Mouse (Mus musculus) neural tube, embryonic 14.5 days (tissue): ENCODE measurements at regions not wholly inside any gene's neighbourhood (a gene's known extent, or its start where the extent isn't known, plus 50 kb on each side); places are given as distances from the start of the nearest gene placed in this dataset.
"Not testable (repeated sequence)": the region's sequence is repeated elsewhere in the genome, so short reads cannot be mapped to it uniquely, and the experiment has no call there.

Source experiments
- ATAC-seq: fragments of 200-750 bp; cut with Nextera tagmentation; 2 replicates; pipeline ENCODE4 v1.8.0; 2017; ENCODE audit warnings: low read depth, mild to moderate bottlenecking, moderate TSS enrichment, moderate library complexity
- H3K27ac ChIP-seq: fragments of 300-500 bp; sonication (generic); 2 replicates; pipeline ENCODE4 v1.5.1; 2014; ENCODE audit warnings: low read depth, mild to moderate bottlenecking, control low read depth, low read length, moderate library complexity, mixed read lengths
- H3K27me3 ChIP-seq: fragments of 300-500 bp; sonication (generic); 2 replicates; pipeline ENCODE4 v1.6.1; 2014; ENCODE audit warnings: low read length; ENCODE audit not compliant: control insufficient read depth, insufficient read depth
- H3K36me3 ChIP-seq: fragments of 300-500 bp; sonication (generic); 2 replicates; pipeline ENCODE4 v1.6.1; 2014; ENCODE audit warnings: low read length, mixed read lengths; ENCODE audit not compliant: control insufficient read depth, insufficient read depth
- H3K4me1 ChIP-seq: fragments of 300-500 bp; sonication (generic); 2 replicates; pipeline ENCODE4 v1.6.1; 2014; ENCODE audit warnings: low read length; ENCODE audit not compliant: control insufficient read depth, insufficient read depth
- H3K4me2 ChIP-seq: fragments of 300-500 bp; sonication (generic); 2 replicates; pipeline ENCODE4 v1.6.1; 2014; ENCODE audit warnings: mild to moderate bottlenecking, low read depth, low read length, control low read depth
- H3K4me3 ChIP-seq: fragments of 300-500 bp; sonication (generic); 2 replicates; pipeline ENCODE4 v1.5.1; 2014; ENCODE audit warnings: low read depth, low read length, control low read depth, mixed read lengths
- H3K9ac ChIP-seq: fragments of 300-500 bp; sonication (generic); replicated peaks from 2 replicates; pipeline ENCODE4 v1.6.1; 2014; ENCODE audit warnings: low read depth, mild to moderate bottlenecking, control low read depth, low read length, mixed read lengths
- H3K9me3 ChIP-seq: fragments of 300-500 bp; sonication (generic); 2 replicates; pipeline ENCODE4 v1.6.1; 2016; ENCODE audit warnings: low read length; ENCODE audit not compliant: control insufficient read depth
- WGBS: fragments of 180-500 bp; shearing (Covaris S2); extraction: QIAGEN DNeasy Blood & Tissue Kit; methylation state at CpG from one replicate; pipeline ENCODE4 v1.1.7; 2014; 5-methylcytosine and 5-hydroxymethylcytosine counted together

DNA sequence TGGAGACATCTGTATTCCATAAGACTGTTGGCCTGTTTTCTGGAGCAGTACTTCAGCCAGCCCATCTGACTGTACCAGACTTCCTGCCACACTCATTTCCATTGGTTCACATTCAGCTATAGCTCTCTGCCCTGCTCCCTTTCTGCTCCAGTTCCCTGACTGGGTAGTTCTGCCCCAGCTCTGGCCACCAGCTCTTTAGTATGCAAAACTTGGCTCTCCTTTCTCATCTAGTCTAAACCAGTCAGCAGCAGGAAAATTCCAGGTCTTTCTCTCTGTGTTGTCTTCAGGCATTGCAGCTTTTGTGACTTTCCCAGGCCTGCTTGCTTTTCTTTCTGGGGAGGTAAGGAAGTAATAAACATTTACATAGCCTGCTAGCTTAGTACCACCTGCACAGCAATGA is 363.5 kb upstream of the Agtr1b start:
- Histone ChIP-seq H3K9ac (no peak overlapping the region), H3K27ac (no peak overlapping the region), H3K4me2 (no peak overlapping the region), H3K36me3 (no peaks in the 10 kb centered on the region), H3K27me3 (no peaks in the 10 kb centered on the region), H3K9me3 (no peaks in the 10 kb centered on the region), H3K4me3 (no peak overlapping the region), H3K4me1 (no peaks in the 10 kb centered on the region)
- ATAC-seq, result no peak

DNA sequence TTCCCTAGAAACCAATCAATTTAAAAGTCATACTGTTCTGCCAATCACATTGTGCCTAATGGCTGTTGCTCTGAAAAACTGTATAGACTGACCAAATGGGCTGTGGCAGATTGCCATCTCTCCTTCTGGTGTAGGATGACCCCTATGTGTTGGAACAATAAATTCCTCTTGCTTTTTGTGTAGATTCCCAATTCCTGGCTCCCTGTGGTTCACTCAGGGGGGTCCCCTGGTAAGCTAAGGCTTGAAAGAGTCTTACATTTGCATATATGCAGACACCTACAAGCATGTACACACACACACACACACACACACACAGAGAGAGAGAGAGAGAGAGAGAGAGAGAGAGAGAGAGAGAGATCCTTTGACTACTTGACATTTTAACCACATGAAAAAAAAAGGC is 362.8 kb upstream of the Agtr1b start:
- H3K4me1 ChIP-seq, H3K4me3 ChIP-seq, H3K36me3 ChIP-seq, H3K9ac ChIP-seq, H3K9me3 ChIP-seq, H3K4me2 ChIP-seq, H3K27ac ChIP-seq, ATAC-seq, H3K27me3 ChIP-seq: not testable (repeated sequence)

DNA sequence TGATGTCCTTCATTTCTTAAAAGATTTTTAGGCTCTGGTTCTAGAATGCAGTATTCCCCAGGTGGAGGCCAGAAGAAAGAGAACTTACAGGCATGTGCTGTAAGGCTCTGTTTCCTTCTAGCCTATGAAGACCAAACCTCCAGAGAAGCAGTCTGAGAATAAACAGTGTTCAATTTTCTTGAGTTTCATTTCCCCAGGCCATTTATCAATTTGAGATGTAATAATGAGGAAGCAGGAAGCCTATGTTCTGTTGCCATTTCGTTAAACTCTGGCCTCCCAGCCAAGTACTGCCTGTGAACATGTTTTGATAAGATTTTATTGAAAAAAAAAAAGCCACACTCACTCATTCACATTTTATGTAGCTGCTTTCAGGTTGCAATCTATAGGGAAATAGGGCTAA is 347.7 kb upstream of the Agtr1b start:
- H3K36me3 ChIP-seq, result no peaks in the 10 kb centered on the region
- H3K27me3 ChIP-seq, result no peaks in the 10 kb centered on the region
- H3K27ac ChIP-seq, result no peak overlapping the region
- no peak for ATAC-seq
- 57% methylated on average over 1 of the region's 1 CpGs for WGBS
- H3K4me2 ChIP-seq, result no peak overlapping the region
- H3K9me3 ChIP-seq, result no peaks in the 10 kb centered on the region
- no peaks in the 10 kb centered on the region for H3K4me1 ChIP-seq
- no peak overlapping the region for H3K9ac ChIP-seq
- H3K4me3 ChIP-seq, result no peak overlapping the region

DNA sequence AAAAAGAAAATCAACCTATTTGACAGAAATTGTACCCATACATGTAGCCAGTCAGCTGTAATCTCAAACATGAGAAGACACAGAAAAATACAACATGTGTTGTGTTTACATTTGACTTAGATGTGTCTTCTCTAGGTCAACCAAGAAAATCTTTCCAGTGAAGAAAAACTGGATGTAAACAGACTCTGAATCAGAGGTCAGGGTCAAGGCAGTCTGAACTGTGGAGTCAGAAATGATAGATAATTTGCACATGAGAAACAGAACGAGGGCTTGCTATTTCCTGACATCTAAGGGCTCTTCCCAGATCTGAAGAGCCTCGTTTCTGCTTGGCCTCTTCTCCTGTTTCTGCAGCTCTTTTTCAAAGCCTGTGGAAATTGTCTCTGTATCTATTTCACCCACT is 342.7 kb upstream of the Agtr1b start:
- H3K9ac ChIP-seq, result no peak overlapping the region
- H3K27me3 ChIP-seq, result no peaks in the 10 kb centered on the region
- WGBS, result 72% methylated on average over 2 of the region's 2 CpGs
- ATAC-seq, result no peak
- no peak overlapping the region for H3K27ac ChIP-seq
- no peak overlapping the region for H3K4me2 ChIP-seq
- H3K4me3 ChIP-seq, result no peak overlapping the region
- H3K9me3 ChIP-seq, result no peaks in the 10 kb centered on the region
- H3K36me3 ChIP-seq, result no peaks in the 10 kb centered on the region
- no peaks in the 10 kb centered on the region for H3K4me1 ChIP-seq

DNA sequence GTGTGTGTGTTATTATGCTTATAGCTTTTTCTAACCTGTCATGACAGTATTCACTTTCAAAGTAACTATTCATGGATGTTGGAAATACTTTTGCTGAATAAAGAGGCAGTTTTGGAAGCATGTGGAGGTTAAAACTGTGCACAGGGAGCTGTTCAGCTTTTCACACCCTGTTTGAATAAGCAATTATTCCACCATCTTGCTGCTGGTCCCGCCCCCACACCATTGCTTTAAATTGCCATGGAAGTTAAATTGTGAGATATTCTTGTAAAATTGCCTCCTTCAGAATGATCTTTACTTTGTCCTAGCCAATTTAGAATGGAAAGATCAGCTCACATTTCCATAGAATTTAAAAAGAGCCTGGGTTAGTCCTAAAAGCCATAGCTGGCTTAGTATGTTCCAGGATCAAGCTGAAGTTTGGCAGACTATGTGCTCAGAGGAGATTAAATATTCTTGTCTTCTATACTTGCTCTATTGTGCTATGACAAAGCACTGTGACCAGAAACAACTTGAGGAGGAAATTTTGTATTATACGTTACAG is 328.4 kb upstream of the Agtr1b start:
- ATAC-seq, result no peak
- Histone ChIP-seq H3K36me3 (no peaks in the 10 kb centered on the region), H3K4me1 (no peaks in the 10 kb centered on the region), H3K9ac (no peak overlapping the region), H3K9me3 (no peaks in the 10 kb centered on the region), H3K27me3 (no peaks in the 10 kb centered on the region), H3K4me2 (no peak overlapping the region), H3K27ac (no peak overlapping the region), H3K4me3 (no peak overlapping the region)
- WGBS, result 88% methylated on average over 2 of the region's 2 CpGs

DNA sequence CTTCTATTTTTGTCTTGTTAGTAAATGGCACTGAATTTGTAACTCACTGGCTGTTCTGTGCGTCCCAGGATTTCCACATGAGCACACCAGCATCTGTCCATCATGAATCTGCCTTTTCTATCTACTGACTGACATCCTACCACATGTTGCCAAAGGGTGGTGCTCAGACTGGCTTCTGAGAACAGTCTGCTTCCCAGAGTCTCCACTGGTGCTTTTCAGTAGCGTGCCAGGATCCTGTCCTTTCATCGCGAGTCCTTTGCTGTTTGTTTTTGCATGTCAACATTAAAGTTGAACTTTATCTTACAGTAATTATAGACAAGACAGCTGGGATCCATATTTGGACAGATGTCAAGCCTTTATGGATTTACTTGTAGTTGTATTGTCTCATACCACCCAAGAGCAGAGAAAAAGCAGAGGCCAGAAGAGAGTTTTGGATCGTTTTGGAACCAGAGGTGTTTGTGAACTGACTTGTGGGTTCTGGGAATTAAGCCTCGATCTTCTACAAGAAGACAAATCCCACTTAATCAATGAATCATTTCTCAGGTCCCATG is 314.0 kb upstream of the Agtr1b start:
- Histone ChIP-seq H3K4me1 (no peaks in the 10 kb centered on the region), H3K27ac (no peak overlapping the region), H3K27me3 (no peaks in the 10 kb centered on the region), H3K36me3 (no peaks in the 10 kb centered on the region), H3K4me3 (no peak overlapping the region), H3K9me3 (no peaks in the 10 kb centered on the region), H3K9ac (no peak overlapping the region), H3K4me2 (no peak overlapping the region)
- ATAC-seq, result no peak
- 84% methylated on average over 6 of the region's 6 CpGs for WGBS

DNA sequence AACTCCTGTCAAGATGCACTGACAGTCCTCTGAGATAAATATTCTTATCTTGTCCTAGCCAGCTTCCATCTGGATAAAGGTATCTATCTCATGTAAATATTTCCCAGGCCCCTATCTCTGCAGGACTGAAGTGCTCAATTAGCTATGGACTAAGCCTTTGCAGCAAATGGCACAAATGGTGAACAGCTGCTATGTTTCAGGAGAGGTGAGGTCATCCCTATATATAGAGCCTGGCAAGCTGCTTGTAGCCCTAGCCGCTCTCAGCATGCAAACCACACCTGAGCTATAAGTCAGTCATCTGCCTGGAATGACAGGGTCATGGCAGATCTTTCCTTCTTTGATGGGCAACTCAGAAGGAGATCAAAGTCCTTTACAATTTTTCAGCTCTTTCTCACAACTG is 294.9 kb upstream of the Agtr1b start:
- Histone ChIP-seq H3K27ac (no peak overlapping the region), H3K9me3 (no peaks in the 10 kb centered on the region), H3K36me3 (no peaks in the 10 kb centered on the region), H3K4me1 (no peaks in the 10 kb centered on the region), H3K4me3 (no peak overlapping the region), H3K9ac (no peak overlapping the region), H3K4me2 (no peak overlapping the region), H3K27me3 (no peaks in the 10 kb centered on the region)
- ATAC-seq, result no peak
- 73% methylated on average over 1 of the region's 1 CpGs for WGBS

DNA sequence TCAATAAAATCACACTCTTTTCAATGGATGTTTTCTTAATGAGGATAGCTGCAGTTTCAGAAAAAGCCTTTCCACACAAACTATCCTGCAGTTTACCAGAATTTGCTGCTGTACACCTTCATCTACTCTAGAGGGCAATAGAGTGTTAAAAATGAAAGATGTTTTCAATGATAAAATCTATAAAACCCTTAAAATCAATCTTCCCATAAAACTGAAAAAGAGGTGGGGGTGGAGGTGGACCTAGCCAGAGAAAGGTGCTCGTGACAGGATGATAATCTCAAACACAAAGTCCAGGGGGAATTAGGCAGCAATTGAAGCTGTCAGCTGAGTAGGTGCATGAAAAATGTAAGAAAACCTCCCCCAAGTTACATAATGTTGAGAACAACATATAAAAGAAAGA is 288.4 kb upstream of the Agtr1b start:
- Histone ChIP-seq H3K4me2 (no peak overlapping the region), H3K4me1 (no peaks in the 10 kb centered on the region), H3K4me3 (no peak overlapping the region), H3K9me3 (no peaks in the 10 kb centered on the region), H3K9ac (no peak overlapping the region), H3K36me3 (no peaks in the 10 kb centered on the region), H3K27me3 (no peaks in the 10 kb centered on the region), H3K27ac (no peak overlapping the region)
- WGBS, result 2% methylated on average over 1 of the region's 1 CpGs
- peak; percentile 69; the same call in 1 of the 2 replicates for ATAC-seq
